Mouse (Mus musculus) bone marrow macrophage, adult 2 months (primary cell): Measurements from ENCODE around the gene Zfp281.

Source experiments
- CTCF ChIP-seq: IDR thresholded peaks from 2 replicates; pipeline ENCODE4 v1.5.1; 2012; ENCODE audit warnings: low read depth, mild to moderate bottlenecking, low read length, moderate library complexity
- POLR2A ChIP-seq: IDR thresholded peaks from 2 replicates; pipeline ENCODE4 v1.6.1; 2012; ENCODE audit warnings: mild to moderate bottlenecking, low read depth, low read length, borderline replicate concordance

GRCm38 (mm10) chr1:136592741-136593140 lies 32.0 kb upstream of the Zfp281 start:
- no peak for TF ChIP-seq POLR2A
- TF ChIP-seq CTCF, result no peak
